Mouse (Mus musculus): ENCODE data around the gene Stx11. TPM values are rescaled to one million over a fixed set of nuclear protein-coding genes. Genes with fewer than 3 reads are reported as not detected.
"Not testable (repeated sequence)": the region's sequence is repeated elsewhere in the genome, so short reads cannot be mapped to it uniquely, and the experiment has no call there.

Gene Stx11
- polyA plus RNA-seq, 1 experiment: 1.0 TPM

DNA sequence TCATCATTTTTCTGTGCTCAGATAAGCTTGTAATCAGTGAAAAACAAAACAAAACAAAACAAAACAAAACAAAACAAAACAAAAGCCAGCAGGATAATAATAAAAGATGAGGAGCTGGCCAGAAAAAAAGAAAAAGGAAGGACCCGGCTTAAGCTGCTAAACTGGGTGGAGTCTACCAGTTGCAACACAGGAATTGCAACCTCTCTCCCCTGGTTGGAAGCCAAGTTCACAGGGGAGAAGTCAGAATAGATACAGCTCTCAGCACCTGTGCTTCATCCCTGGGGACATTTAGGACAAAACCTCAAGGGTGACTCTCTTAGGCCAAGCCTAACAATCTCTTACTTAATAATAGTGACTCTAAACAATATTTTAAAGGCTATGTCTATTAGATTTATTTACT, 8.3 kb downstream of the Stx11 start:
- TF ChIP-seq CTCF (IDR thresholded peaks at IDR 0.05; ENCODE audit: borderline replicate concordance, extremely low read depth, insufficient read depth, insufficient read length) (no peak), POLR2A (IDR thresholded peaks at IDR 0.05; ENCODE audit: borderline replicate concordance, extremely low read depth, insufficient read depth, insufficient read length, poor library complexity, severe bottlenecking) (no peak)

DNA sequence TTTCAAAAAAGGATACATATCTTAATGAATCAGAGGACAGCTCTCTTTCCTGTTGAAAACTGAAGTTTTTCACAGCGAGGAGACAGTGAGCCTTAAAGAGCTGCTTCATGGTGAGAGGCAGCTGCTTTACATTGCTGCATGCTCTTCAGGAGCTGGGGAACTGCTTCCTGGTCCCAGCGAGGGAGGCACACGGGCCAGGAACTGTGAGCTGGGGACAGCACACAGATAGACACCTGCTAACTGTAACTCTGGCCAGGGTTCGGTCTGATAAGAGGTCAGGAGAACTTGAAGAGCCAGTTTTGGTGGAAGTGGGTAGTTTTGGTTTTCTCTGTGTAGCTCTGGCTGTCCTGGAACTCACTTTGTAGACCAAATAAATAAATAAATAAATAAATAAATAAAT, 12.7 kb downstream of the Stx11 start:
- DNase-seq (ENCODE audit: low read depth): not testable (repeated sequence)

More for the DNA sequence above, 8.3 kb downstream of the Stx11 start:
- no peak for DNase-seq (ENCODE audit: low read depth)

DNA sequence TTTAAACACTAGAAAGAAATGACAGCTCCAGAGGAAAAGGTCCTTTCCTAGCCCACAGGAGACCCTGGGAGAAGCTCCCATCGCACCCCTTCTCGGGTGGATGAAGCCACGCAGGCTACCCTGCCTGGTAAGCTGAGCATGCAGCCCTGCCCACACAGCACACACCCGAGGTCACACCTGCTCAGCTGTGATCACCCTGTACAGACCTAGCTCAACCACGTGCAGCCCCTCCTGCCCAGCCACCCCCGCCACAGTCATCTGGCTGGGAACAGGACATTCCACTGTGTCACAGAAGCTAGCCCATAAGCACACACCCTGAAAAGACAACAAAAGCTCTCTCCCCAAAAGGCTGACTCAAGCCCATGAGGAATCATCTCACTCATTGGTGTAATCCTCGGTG, 14.8 kb downstream of the Stx11 start:
- no peak for TF ChIP-seq POLR2A (IDR thresholded peaks at IDR 0.05; ENCODE audit: borderline replicate concordance, extremely low read depth, insufficient read depth, insufficient read length, poor library complexity, severe bottlenecking)
- no peak for TF ChIP-seq CTCF (IDR thresholded peaks at IDR 0.05; ENCODE audit: borderline replicate concordance, extremely low read depth, insufficient read depth, insufficient read length)
- no peak for DNase-seq (ENCODE audit: low read depth)

DNA sequence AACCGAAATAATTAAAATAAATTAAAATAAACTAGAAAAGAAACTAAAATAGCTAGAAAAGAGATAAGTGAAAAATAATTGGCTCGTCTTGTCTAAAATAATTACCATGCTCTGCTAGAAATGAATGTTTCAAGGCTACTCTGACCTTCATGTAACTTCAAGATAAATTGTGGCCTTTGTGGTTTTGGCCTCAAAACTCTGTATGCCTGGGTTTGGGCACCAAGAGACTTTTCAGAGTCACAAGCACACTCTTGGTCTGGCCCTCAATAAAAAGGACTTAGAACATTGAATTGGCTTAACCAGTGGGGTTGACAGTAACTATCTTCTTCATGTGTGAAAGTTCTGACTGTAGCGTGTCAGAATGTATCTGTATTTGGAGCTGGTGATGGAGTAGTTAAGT, 16.5 kb downstream of the Stx11 start:
- no peak for DNase-seq (ENCODE audit: low read depth)
- TF ChIP-seq POLR2A (IDR thresholded peaks at IDR 0.05; ENCODE audit: borderline replicate concordance, extremely low read depth, insufficient read depth, insufficient read length, poor library complexity, severe bottlenecking) (no peak), CTCF (IDR thresholded peaks at IDR 0.05; ENCODE audit: borderline replicate concordance, extremely low read depth, insufficient read depth, insufficient read length) (no peak)

DNA sequence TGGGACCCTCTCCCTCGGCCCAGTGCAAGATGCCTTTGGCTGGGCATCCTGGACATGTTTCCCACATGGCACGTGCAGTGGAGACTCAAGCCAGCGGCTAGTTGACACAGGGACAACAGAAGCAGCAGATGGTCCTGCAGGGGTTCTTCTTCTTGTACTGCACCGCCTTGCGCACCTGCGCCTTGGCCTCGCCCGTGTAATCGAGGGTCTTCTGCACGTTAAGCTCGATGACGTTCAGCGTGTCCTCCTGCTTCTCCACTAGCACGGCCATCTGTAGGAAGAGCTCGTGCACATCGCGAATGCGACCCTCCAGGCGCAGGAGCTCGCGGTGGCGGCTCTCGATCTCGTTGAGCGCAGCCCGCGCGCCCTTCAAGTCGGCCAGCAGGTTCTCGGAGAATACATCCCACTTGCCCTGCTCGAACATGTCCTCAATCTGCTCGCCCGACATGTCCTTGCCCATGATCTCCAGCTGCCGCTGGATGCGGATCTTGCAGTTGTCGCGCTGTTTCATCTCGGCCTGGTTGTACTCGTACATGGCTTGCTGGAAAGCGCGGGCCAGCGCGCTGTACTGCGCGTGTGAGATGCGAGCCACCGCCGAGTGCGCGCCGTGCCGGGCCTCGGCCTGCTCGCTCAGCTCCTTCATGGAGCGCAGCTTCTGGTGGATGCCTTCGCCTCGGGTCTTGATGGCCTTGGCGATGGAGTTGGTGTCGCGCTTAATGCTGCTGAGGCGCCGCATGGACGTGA, 22.9 kb downstream of the Stx11 start:
- DNase-seq (ENCODE audit: low read depth): peak; percentile 84
- TF ChIP-seq CTCF (IDR thresholded peaks at IDR 0.05; ENCODE audit: borderline replicate concordance, extremely low read depth, insufficient read depth, insufficient read length): no peak
- TF ChIP-seq POLR2A (IDR thresholded peaks at IDR 0.05; ENCODE audit: borderline replicate concordance, extremely low read depth, insufficient read depth, insufficient read length, poor library complexity, severe bottlenecking): no peak

DNA sequence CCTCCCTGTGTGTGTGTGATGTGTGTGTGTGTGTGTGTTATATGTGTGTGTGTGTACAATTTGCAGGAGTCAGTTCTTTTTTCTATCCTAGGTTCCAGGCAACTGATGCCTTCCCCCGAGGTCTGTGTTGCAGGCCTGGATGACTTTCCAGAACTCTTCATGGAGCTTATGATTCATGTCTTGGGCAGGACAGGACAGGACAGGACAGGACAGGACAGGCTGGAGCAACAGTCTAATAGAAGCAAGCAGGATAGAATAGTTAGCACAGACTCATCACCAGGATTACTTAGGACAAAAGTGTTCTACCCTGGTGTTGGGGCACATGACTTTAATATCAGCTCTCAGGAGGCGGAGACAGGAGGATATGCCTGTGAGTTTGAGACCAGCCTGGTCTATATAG, 25.3 kb downstream of the Stx11 start:
- TF ChIP-seq POLR2A (IDR thresholded peaks at IDR 0.05; ENCODE audit: borderline replicate concordance, extremely low read depth, insufficient read depth, insufficient read length, poor library complexity, severe bottlenecking): no peak
- TF ChIP-seq CTCF (IDR thresholded peaks at IDR 0.05; ENCODE audit: borderline replicate concordance, extremely low read depth, insufficient read depth, insufficient read length): no peak
- no peak for DNase-seq (ENCODE audit: low read depth)

DNA sequence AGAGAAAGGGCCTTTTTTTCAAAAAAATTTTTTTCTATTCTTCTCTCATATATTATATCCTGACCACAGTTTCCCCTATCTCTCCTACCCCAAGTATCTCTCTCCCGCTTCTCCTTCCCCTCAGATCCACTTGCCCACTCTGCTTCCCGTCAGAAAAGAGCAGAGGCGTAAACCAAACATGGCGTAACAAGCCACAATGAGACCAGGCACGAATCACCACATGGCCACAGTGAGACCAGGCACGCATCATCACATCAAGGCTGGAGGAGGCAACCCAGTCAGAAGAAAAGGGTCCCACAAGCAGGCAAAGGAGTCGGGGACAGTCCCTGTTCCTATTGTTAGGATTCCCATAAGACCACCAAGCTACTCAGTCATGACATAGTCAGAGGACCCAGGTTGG, 28.0 kb downstream of the Stx11 start:
- no peak for TF ChIP-seq CTCF (IDR thresholded peaks at IDR 0.05; ENCODE audit: borderline replicate concordance, extremely low read depth, insufficient read depth, insufficient read length)
- TF ChIP-seq POLR2A (IDR thresholded peaks at IDR 0.05; ENCODE audit: borderline replicate concordance, extremely low read depth, insufficient read depth, insufficient read length, poor library complexity, severe bottlenecking): no peak
- no peak for DNase-seq (ENCODE audit: low read depth)

DNA sequence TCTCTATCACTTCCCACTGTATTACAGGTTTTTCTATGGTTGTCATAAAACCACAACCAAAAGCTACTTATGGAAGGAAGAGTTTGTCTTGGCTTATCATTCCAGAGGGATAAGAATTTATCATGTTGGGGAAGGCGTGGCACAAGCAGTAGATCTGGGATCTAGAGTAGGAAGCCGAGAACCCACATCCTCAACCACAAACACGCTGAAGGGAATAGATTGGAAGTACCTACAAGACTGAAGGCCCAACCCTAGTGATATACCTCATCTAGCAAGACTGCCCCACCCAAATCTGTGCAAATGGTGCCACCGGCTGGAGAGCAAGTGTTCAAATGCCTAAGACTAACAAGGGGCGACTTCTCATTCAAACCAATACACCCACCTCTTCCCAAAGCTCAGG, 28.5 kb downstream of the Stx11 start:
- TF ChIP-seq POLR2A (IDR thresholded peaks at IDR 0.05; ENCODE audit: borderline replicate concordance, extremely low read depth, insufficient read depth, insufficient read length, poor library complexity, severe bottlenecking) (no peak), CTCF (IDR thresholded peaks at IDR 0.05; ENCODE audit: borderline replicate concordance, extremely low read depth, insufficient read depth, insufficient read length) (no peak)
- no peak for DNase-seq (ENCODE audit: low read depth)

DNA sequence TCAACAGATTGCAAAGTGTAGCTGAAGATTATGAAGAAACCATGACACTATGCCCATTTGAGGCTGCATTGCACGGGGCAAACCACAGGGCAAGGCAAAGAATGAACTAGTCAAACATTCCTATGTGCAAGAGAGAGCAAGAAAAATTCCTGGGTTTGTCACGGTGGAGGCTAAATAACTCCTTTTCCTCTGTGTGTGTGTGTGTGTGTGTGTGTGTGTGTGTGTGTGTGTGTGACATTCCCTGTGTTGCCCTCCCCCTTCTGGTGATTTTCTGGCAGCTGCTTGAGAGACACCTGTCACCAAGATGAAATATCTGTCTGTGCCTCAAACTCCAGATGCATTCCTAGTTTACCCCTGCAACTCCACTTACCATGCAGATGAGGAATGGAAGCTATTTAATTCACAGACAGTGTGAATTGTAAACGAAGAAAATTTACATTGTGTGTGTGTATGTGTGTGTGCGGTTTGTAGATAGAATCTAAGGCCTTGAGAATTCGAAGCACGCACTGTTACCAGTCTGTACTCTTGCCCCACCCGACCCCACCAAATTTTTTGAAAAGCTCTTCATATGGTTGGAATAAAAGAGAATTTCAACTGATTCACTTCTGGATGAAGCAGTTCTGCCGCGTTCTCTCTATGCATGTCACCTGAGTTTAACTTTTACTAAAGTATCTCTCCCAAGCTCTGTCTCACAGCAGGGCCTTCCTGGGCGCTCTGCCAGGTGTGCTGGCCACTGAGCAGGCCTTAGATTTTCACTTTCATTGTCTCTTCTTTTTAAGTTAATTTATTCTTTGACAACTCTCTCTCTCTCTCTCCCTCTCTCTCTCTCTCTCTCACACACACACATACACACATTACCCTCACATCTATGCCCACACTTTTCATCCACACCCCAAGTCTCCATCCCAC, 32.4 kb downstream of the Stx11 start:
- TF ChIP-seq POLR2A (IDR thresholded peaks at IDR 0.05; ENCODE audit: borderline replicate concordance, extremely low read depth, insufficient read depth, insufficient read length, poor library complexity, severe bottlenecking) (no peak), CTCF (IDR thresholded peaks at IDR 0.05; ENCODE audit: borderline replicate concordance, extremely low read depth, insufficient read depth, insufficient read length) (no peak)
- DNase-seq (ENCODE audit: low read depth): peak; percentile 30

DNA sequence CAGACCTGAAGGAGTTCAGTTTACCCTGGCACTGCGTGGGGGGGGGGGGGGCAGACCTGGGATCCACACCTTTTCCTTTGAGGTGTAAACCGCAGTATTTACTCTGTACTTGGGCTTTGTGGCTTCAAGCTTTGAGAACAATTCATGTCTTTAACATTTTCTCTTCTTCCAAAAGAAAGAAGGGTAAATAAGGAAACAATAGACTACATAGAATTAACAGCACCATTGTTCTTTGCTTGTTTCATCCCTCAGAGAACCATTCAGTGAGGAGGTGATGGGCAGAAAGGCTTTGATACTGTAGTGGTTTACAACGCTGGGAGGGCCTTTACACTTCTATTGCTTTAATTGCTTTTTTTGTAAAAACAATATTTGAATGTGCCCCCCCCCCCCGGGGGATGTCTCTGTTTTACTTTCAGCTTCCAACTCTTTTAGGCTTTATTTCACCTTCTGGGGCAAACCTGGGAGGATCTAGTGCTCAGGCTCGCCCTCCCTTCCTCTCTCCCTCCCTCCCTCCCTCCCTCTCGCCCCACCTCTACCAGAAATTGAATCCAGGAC, 33.7 kb downstream of the Stx11 start:
- DNase-seq (ENCODE audit: low read depth): no peak
- TF ChIP-seq CTCF (IDR thresholded peaks at IDR 0.05; ENCODE audit: borderline replicate concordance, extremely low read depth, insufficient read depth, insufficient read length) (no peak), POLR2A (IDR thresholded peaks at IDR 0.05; ENCODE audit: borderline replicate concordance, extremely low read depth, insufficient read depth, insufficient read length, poor library complexity, severe bottlenecking) (no peak)

DNA sequence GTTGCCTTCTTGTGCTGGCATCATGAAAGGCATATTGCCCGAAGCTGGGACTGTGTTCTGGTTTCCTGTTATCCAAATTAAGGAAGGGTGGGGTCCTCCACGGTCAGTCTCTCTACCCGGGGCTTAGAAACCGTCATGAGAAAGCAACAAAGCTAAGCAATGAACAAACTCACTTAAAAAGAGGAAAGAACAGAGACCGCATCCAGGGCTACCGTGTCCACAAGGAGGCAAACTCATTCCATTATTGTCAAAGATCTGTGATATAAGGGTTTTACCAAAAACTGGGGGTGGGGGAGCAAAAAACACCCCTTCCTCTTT, 34.3 kb downstream of the Stx11 start:
- DNase-seq (ENCODE audit: low read depth): no peak

More for the DNA sequence above, 34.3 kb downstream of the Stx11 start:
- TF ChIP-seq POLR2A (IDR thresholded peaks at IDR 0.05; ENCODE audit: borderline replicate concordance, extremely low read depth, insufficient read depth, insufficient read length, poor library complexity, severe bottlenecking): no peak
- no peak for TF ChIP-seq CTCF (IDR thresholded peaks at IDR 0.05; ENCODE audit: borderline replicate concordance, extremely low read depth, insufficient read depth, insufficient read length)
